Mouse (Mus musculus): Measurements from ENCODE around the gene Senp8. TPM values are rescaled to one million over a fixed set of nuclear protein-coding genes. Genes with fewer than 3 reads are reported as not detected.
"Not testable (repeated sequence)": the region's sequence is repeated elsewhere in the genome, so short reads cannot be mapped to it uniquely, and the experiment has no call there.

Senp8 gene
- 5.5 and 6.6 TPM in 2 replicates for total RNA-seq (2021)
- long read RNA-seq, experiment 1, partial matches to known transcripts: 0 of 2 reads
- long read RNA-seq, experiment 1, other reads (novel, unspliced or antisense): 1 of 2 reads
- long read RNA-seq, experiment 2, partial matches to known transcripts: 0 of 2 reads
- long read RNA-seq, experiment 2, other reads (novel, unspliced or antisense): 0 of 2 reads

- peak; percentile 100 for DNase-seq
Observed at GRCm38 (mm10) chr9:59750267-59751065, at the start of gene Senp8, which contains the start of gene Myo9a. TSS of gene Senp8 (minus strand) at chr9:59750710. TSS of gene Myo9a (plus strand) at chr9:59750896.

- not testable (repeated sequence) for DNase-seq
Observed at GRCm38 (mm10) chr9:59766966-59767461, 16.5 kb upstream of the Senp8 start.

GRCm38 (mm10) chr9:59760515-59760914 is 10.0 kb upstream of the Senp8 start:
- peak; percentile 29 for DNase-seq

GRCm38 (mm10) chr9:59757016-59757415 is 6.5 kb upstream of the Senp8 start:
- DNase-seq: not testable (repeated sequence)

GRCm38 (mm10) chr9:59755199-59755598 is 4.7 kb upstream of the Senp8 start:
- no peak for DNase-seq

GRCm38 (mm10) chr9:59751966-59752365 is 1.5 kb upstream of the Senp8 start:
- no peak for DNase-seq

GRCm38 (mm10) chr9:59751066-59751581 is 614 bp upstream of the Senp8 start:
- DNase-seq: peak; percentile 94

GRCm38 (mm10) chr9:59749581-59750265 is 787 bp downstream of the Senp8 start:
- DNase-seq: no peak

GRCm38 (mm10) chr9:59748969-59749368 is 1.5 kb downstream of the Senp8 start:
- DNase-seq: peak; percentile 21

- no peak for DNase-seq
Observed at GRCm38 (mm10) chr9:59748387-59748786, 2.1 kb downstream of the Senp8 start.

- no peak for DNase-seq
Observed at GRCm38 (mm10) chr9:59743903-59744302, 6.6 kb downstream of the Senp8 start.

GRCm38 (mm10) chr9:59740593-59740992 is 9.9 kb downstream of the Senp8 start:
- no peak for DNase-seq

- DNase-seq: no peak
Observed at GRCm38 (mm10) chr9:59735394-59735793, 15.1 kb downstream of the Senp8 start.

GRCm38 (mm10) chr9:59733075-59733474 is 17.4 kb downstream of the Senp8 start:
- no peak for DNase-seq

GRCm38 (mm10) chr9:59731136-59731535 is 19.4 kb downstream of the Senp8 start:
- no peak for DNase-seq

GRCm38 (mm10) chr9:59727569-59728286 is 22.8 kb downstream of the Senp8 start:
- no peak for DNase-seq

GRCm38 (mm10) chr9:59725515-59725914 is 25.0 kb downstream of the Senp8 start:
- DNase-seq: no peak

- DNase-seq: no peak
Observed at GRCm38 (mm10) chr9:59723791-59724442, 26.6 kb downstream of the Senp8 start.

- peak; percentile 81 for DNase-seq
Observed at GRCm38 (mm10) chr9:59723096-59723657, 27.3 kb downstream of the Senp8 start.

GRCm38 (mm10) chr9:59721144-59721543 is 29.4 kb downstream of the Senp8 start:
- DNase-seq: no peak

GRCm38 (mm10) chr9:59718237-59718636 is 32.3 kb downstream of the Senp8 start:
- DNase-seq: no peak
